Mouse (Mus musculus) NIH3T3 (cell line): ENCODE measurements around the gene Adam15.

ENCODE experiments used
- DNase-seq: peaks from one replicate; pipeline ENCODE4 v3.0.0-alpha.2; 2012; ENCODE audit warnings: low read depth

Gene Adam15

DNA sequence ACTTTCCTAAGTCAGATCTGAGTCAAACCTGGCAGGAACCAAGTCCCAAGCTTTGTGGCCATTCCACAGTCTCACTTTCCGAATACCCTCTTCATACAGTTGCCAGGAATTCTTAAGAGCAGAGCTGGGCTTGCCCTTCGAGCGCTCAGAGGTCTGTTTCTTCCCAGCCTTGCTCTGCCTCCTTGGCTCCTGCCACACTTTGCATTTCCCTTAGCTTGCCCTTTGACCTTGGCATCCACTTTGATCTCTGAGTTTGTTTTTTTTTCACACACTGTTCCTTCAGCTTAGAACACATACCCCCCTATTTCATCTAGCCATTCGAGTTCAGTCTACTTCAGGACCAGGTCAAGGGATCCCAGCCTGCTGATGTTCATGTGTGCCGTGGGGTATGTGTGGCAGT, 1.5 kb upstream of the Adam15 start:
- DNase-seq, result no peak

DNA sequence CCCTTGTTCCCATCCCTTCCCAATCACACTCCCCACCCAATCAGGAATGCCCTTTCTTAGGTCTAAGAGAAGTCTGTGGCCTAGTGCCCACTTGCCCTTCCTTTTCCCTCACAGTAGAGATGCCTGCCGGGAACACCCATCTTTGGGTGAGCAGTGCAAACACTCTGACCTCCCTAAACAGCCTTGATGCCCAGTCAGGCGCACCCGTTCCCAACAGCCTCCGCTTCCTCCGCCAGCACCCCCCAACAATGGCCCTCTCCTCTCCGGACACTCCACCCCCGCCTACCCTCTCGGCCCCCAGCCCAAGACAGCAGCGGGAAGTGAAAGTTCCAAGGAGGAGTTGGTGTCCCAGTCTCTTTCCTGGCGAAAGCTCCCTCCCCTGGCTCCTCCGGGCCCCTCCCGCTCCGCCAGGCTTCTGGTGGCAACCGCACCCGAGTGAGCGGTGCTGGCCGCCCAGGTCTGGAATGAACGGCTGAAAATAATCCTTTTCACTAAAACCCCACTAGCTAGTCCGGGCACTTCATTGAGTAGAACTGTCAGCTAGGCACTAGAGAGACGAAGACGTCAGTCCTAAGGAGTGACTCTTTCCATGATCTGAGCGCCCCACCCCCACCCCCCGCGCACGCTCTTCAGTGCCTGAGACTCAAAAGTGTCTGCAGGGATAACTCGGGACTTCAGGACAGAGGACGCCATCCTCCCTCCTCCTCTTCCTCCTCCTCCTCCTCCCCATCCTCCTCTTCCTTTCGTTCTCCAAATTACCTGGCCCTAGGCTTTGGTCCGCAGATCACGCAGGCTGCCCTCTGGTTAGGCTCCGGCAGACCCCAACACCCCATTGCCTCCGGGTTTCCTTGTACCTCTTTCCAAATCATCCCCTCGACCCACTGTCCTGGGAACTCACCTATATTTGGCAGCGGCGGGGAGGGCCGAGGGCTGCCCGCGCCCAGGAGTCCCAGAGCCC, 606 bp downstream of the Adam15 start:
- peak; percentile 77 for DNase-seq

DNA sequence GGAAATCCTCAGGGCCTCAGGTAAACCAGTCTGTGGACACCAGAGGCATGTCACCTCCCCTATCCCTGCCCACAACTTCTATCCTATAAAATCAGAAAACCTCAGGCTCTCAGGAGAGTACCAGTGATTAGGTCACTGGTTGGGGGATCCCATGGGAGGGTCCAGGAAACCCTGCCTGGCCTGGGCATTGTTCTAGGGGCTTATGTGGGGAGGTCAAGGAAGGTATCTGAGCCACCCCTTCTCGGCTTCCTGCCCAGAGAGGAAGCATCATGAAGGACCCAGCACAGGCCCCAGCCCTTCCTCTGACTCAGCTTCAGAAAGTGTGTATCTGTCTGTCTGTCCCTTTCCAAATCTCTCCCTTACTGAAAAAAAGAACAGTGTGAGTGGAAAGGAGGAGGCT, 1.9 kb downstream of the Adam15 start:
- DNase-seq, result no peak

DNA sequence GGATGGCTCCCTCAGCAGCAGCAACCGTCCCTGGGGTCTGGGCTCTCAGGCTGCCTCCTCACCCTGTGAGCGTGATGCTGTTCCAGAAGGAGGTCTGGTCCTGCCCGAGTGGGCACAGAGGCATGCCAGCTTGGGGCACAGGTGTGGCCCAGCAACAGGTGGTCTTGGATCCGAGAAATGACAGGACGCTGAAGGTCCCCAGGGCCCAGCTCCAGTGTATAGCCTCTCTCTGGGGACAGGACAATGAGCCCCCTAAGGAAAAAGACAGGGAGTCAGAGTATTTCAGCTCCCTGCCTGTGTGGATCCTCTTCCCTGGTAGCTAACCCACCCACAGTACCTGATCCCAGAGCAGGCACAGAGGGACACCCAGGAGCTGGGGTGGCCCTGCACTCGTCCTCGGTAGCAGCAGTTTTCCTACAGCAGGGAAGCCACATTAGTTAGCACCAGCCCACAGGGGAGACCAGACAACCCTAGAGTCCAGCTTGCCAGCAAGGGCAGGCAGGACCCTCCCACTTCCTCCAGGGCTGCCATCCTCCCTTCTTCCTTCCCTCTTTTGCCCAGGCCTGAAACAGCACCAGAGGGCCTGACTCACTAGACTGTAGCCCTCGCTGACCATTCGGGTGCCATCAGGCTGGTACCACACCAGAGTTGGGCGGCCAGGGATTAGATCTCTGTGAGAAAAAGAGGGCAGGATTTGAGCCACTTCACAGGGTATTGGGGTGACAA, 2.8 kb downstream of the Adam15 start:
- no peak for DNase-seq

DNA sequence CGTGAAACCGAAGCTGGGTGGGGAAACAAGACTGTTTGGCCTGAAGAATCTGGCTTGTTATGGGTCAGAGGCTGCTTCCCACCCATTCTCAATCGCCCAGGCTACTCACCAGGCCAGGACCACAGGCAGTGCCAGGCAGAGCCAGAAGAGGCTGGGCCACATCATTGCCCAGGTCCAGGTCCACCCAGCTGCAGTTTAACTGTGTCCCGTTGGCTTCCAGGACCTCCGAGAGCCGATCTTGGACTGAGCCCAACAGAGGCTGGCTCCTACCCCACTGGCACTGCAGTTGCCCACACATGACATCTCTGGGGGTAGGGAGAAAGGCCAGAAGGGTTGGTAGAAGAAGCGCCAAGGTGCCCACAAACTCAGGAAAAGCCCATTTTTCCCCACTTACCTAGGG, 6.5 kb downstream of the Adam15 start:
- no peak for DNase-seq

DNA sequence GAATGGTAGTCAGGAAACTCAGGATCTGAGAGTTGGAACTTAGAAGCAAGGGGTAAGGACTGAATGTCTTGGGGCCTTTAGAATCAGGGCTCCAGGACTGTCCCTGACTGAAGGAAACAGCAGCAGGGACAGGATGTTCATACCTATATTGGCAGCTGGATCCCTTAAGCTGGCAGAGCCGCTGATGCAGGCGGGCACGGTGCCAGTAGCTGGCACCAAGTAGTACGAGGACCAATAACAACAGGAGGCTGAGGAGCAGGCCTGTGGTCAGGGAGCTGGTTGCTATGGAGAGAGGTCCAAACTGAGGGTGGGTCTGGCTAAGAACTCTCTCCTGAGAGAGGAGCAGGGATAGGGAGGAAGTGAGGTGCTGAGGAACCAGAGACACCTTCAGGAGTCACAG, 8.0 kb downstream of the Adam15 start:
- no peak for DNase-seq

DNA sequence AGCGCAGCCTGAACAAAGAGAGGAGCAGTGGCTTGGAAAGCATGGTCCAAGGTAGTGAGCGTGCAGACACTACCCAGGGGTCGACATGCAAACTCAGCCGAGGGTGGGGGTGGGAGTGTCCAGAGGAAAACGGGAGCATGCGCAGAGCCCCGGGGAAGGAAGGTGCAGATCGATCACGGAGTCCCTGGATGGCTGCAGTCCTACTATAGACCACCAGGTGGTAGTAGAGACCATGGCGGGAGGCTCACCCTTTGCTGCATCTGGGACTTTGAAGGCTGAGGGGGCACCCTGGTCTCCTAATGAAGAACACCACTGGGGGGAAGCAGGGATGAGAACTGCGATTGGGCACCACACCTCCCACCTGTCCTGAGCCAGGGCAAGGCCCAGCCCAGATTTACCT, 9.3 kb downstream of the Adam15 start:
- peak; percentile 86 for DNase-seq

DNA sequence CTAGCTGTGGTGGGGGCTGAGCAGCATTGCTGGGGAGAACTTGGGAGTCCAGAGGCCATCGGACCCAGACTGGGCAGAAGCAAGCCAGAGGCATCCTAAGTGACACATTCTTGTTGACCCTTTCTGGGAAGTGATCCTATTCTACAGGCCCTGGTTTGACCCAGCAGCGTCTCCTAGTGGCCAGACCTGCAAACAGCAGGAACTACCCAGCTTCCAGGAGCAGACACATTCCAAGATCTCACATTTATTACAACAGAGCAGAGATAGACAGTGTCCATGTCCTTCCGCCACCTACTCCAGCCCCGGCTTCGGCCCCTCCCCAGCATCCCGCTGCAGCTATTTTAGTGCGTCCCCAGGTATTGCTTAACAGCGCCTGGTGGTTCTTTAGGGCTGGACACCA, 10.4 kb downstream of the Adam15 start:
- peak; percentile 85 for DNase-seq

DNA sequence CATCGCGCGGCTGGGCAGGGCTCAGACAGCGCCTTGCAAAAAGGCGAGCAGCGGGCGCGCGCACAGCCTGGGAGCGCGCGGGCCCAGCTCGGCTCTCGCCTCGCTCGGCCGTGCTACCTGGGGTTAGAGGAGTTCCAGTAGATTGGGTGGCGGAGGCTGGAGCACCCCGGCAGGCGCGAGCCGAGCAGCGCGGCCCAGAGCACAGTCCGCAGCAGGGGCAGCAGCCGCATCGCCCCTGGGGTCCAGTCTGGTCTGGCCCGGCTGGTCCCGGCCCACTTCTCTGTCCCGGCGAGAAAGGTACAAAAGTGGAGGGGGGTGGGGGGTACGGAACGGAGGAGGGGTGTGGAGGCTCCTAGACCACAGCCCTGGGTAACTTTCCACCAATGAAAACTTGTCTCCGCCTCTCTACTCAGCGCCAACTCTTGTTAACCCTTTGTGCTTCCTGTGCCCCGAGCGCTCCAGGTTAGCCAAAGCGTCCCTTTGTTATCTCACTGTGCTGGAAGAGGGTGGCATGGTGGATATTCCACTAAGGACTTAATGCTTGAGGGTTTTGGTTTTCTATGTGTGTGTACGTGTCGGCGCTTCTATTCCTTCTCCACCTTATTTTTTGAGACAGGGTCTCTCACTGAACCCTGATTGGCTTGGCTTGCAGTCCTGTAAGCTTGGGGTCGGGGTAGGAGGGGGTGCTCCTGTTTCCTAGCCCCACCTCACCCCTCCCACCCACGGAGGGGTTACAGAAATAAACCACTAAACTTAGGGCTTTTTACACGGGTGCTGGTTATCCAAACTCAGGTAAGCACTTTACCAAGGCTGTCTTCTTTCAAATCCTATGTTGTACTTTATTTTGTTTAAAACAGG, 11.8 kb downstream of the Adam15 start, which contains the start of gene Efna4:
Gene Efna4 (minus strand): TSS at position 308 of the 858 bp plus-strand sequence.
- peak; percentile 84 for DNase-seq

DNA sequence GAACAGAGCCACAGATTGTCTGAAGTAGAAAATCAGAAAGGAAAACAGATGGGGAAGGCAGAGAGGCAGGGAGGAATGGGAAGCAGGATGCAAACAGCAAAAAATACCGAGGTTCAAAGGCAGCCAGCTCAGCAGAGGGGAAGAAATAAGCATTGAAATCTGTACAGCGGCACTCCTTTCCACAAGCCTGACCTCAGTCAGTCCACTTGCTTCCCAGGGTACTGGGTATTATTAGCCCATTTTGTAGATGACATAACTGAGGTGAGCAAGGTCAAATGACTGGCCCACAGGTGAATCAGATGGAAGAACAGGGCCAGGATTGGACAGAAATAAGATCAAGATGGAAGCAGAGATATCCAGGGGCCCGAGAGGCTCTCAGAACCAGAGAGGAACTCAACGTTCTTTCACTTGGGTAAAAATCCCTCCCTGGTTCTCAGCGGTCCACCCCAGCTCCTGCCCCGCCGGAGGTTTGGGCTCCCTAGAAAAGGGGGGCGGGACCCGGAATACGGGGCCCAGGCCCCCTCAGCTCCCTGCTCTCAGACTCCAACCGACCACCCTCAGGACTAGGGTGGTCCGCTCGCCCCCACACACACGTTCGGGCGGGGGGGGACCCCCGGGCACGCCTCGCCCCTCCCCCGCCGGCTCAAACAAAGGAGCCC, 12.6 kb downstream of the Adam15 start:
- peak; percentile 36 for DNase-seq

DNA sequence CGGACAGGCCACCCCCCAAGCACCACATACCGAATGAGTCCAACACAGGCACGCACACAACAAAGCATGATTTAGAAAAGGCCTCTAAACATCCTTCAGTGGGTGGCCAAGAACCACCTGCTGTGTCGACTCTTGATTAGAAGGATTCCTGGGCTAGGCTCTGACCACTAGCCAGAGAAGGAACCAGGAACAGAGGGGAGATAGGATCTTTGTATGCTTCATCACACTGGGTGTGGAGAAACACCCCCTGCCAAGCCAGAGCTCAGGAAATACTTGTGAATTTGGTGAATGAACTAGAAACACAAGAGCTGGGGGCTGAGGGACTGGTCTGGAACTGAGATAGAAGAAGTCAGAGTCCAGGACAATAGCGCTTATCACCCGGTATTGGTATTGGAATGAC, 13.3 kb downstream of the Adam15 start:
- DNase-seq, result no peak

DNA sequence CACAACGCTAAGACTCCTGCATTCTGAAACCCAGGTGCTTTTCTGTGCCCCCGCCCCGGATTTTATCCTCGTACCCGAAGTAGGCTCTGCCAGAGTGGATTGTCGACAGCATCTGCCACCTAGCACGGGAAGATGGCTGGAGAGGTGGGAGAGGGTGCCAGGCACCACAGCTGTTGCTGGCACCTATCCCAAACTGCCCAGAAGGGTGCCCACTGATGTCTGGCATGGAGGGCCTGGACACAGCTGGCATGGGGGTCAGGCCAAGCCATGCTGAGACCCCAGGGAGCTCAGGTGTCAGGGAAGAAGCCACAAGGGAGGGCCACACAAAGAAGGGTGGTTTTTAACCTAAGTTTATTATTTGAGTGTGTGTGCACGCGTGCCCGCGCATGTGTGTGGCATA, 16.7 kb downstream of the Adam15 start:
- no peak for DNase-seq

DNA sequence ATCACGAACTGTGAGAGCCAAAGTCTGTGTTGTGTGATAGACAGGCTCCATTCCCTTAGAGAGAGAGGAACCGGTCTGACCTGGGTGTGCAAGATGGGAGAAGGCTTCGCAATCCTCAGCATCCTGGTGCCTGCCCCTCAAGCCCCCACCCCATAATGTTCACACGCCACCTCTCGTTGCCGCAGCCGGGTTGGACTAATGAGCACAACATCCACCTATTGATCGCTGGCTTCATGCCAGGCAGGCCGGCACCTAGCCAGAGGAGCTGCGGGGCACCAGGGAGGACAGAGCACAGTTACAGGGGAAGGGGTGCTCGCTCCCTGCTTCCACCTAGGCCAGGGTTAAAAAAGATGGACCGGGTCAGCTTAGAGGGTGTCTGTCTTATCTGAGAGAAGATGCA, 17.3 kb downstream of the Adam15 start:
- no peak for DNase-seq

DNA sequence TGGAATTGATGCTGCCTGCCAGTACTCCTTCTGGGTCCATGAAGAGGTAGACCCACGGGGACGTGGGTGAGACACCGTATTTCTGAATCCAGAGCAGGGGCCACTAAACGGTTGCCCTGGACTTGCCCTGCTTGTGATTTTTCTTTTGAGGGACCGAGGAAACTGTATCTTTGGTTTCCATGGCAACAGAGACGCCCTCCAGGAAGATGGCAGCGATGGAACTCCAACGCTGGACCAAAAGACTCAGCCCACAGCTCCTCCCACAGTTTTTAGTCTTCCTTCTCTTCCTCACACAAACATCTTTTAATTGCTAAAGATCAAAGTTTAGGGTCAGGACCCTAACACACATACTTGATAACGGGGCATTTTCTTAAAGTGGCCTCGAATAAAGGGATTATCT, 17.8 kb downstream of the Adam15 start:
- DNase-seq, result no peak

DNA sequence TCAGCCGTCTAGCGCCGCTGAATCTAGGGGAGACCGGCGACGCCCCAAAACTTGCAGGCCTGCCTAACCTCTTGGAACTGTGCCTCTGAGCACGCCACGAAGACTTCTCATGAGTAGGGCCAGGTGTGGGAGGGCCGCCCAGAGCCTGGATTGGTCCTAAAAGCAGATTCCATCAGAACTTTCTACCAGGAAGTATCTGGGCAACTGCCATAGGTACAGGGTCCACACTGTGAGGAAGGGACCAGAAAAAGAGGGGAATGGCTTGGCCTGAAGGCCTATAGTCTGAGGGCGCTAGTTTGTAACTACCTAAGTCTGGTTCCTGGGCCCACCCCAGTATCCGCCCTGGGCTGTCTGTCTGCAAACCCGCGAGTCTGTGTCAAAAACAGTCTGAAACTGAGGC, 18.2 kb downstream of the Adam15 start:
- no peak for DNase-seq

DNA sequence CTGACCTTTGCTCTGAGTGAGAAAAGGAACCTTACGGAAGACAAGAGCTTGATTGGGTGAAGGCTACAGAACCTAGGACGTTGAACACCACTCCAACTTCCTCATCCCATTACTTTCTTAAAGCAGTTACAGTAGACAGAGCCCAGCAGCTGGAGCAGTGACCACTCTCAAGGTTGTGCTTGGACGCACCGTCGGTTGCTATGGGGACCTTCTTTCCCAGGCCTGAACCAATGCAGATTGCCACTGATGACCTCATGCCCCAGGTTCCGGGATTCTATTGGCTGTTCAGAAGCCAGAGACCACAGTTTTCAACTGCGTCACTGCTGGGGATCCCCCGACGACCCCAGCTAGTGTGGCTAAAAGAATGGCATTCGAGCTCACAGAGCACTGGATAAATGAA, 18.8 kb downstream of the Adam15 start:
- DNase-seq, result no peak

DNA sequence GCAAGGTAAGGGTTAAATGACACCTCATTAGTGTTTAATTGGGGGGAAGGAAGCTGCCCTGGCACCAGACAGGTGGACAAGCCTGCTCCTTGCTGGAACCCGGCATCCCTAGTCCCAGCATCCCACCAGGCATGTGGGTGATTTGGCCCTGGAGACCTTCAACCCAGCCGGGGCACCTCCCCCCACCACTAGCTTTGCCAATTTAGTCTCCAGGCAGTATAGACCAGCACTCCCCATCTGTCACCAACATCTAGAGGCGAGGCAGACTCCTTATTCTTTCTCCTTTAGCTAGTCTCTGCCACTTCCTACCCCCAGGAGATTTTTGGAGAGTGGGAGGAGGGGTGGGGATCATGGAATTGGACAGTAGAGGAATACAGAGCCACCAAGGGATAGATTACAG, 19.4 kb downstream of the Adam15 start:
- no peak for DNase-seq

DNA sequence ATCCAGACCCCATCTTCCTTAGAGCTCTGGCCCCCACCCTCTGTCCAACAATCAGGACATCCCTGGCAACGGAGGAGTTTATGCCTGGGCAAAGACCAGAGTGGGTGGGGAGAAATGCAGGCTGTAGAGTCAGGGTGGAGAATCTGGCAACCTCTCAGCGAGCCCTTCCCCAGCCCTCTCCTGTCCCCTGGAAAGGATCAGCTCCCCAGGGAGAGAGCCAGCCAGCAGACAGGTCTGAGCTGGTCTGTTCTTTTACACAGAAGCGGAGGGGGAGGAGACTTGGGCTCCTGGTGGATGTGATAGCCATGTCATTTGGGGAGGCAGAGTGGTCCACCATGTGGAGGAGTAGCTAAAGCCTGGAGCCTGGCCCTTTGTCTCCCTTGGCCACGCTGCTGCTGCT, 21.2 kb downstream of the Adam15 start:
- no peak for DNase-seq

DNA sequence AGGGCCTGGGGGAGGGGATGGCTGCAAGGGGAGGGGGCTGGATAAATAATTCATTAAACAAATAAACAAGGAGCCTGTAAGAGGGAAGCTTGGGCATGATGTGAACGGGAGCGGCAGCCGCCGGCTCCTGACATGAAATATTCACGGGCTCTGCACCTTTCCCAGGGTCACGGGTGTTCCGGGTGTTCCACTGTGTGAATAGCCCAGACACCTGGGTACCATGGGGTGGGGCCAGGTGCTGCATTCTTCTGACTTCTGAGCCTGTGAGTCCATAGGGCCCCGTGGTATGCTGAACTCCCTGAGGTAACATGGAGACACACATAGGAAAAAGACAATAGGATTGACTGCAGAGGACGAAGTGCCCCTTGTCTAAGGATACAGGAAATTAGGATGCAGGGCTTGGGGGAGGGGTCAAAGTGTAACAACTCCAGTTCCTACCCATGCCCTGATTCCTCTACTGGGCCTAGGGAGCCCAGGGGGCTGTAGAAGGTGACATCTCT, 22.4 kb downstream of the Adam15 start:
- DNase-seq, result no peak

DNA sequence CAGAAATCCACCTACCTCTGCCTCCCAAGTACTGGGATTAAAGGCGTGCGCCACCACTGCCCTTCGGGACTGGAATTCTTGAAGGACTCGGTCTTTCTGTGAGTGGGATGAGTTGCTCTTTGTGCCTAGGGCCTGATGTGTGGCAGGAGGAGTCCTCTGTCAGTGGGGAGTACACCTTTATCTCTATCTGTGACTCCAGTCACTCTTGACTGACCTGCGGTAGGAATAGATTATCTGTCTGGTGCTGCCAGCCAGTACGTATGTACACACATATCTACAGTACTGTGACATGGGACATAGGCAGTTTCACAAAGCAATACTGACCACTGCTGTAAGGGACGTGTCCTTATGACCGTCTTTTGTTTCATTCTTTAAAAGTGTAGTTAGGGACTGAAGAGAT, 23.9 kb downstream of the Adam15 start:
- DNase-seq, result no peak

DNA sequence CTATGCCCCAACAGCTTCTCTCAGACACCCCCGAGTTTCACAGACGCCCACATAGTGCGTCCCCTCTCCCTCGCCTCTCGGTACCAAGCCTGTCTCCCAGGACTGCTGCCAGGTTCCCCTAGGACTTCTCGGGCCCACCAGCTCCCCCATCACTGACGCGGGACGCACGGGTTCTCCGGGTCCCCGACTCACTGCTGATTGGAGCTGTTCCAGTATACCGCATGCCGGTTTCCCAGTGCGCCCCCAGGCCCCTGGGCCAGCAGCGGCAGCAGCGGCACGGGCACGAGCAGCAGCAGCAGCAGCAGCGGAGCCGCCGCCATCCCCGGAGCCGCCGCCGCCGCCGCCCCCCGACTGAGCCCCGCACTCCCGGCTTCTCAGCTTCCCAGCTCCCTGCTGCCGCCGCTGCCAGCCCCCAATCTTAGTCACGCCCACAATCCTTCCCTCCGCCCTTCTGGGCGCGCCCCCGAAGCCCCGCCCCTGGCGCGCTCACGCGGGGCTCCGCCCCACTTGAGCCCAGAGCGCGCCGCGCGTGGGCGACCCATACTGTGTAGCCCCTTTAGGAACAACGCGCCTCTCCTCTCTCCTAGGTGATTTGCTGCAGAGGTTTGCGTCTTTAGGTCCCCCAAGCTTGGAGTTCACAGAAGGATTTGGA, 27.2 kb downstream of the Adam15 start, which contains the start of gene Efna3:
Gene Efna3 (minus strand): TSS at position 452 of the 652 bp plus-strand sequence.
- peak; percentile 86 for DNase-seq
